Mouse (Mus musculus): ENCODE measurements at regions not wholly inside any gene's neighbourhood (a gene's known extent, or its start where the extent isn't known, plus 50 kb on each side); places are given as distances from the start of the nearest gene placed in this dataset.
A peak's percentile ranks its signal among the peaks of the same experiment; 100 is the strongest.

GRCm38 (mm10) chr12:31130434-31130833 is 56.8 kb downstream of the Fam110c start:
- Histone ChIP-seq H3K4me1 (ENCODE audit: control insufficient read depth, insufficient read depth, low read length) (no peaks in the 10 kb centered on the region), H3K36me3 (ENCODE audit: control insufficient read depth, insufficient read depth, low read length) (no peaks in the 10 kb centered on the region), H3K27ac (ENCODE audit: control insufficient read depth, insufficient read depth, low read depth, low read length) (no peak overlapping the region), H3K4me3 (ENCODE audit: control insufficient read depth, low read depth, low read length) (no peak overlapping the region), H3K27me3 (ENCODE audit: control insufficient read depth, insufficient read depth, low read length) (no peaks in the 10 kb centered on the region)
- TF ChIP-seq POLR2A (IDR thresholded peaks at IDR 0.05; ENCODE audit: control insufficient read depth, low read depth, low read length) (no peak), CTCF (IDR thresholded peaks at IDR 0.05; ENCODE audit: control insufficient read depth, insufficient read depth, insufficient replicate concordance, low read depth, low read length) (no peak)

GRCm38 (mm10) chr12:31134465-31134992 is 60.9 kb downstream of the Fam110c start:
- no peak overlapping the region for H3K27ac ChIP-seq (ENCODE audit: control insufficient read depth, insufficient read depth, low read depth, low read length)
- H3K4me1 ChIP-seq (ENCODE audit: control insufficient read depth, insufficient read depth, low read length) = no peaks in the 10 kb centered on the region; the same call in 1 of the 2 replicates
- H3K4me3 ChIP-seq (ENCODE audit: control insufficient read depth, low read depth, low read length) = no peak overlapping the region
- TF ChIP-seq CTCF (IDR thresholded peaks at IDR 0.05; ENCODE audit: control insufficient read depth, insufficient read depth, insufficient replicate concordance, low read depth, low read length) (no peak), POLR2A (IDR thresholded peaks at IDR 0.05; ENCODE audit: control insufficient read depth, low read depth, low read length) (no peak)
- H3K27me3 ChIP-seq (ENCODE audit: control insufficient read depth, insufficient read depth, low read length) = no peaks in the 10 kb centered on the region
- no peaks in the 10 kb centered on the region for H3K36me3 ChIP-seq (ENCODE audit: control insufficient read depth, insufficient read depth, low read length)

- no peaks in the 10 kb centered on the region for H3K36me3 ChIP-seq (ENCODE audit: control insufficient read depth, insufficient read depth, low read length)
- H3K27me3 ChIP-seq (ENCODE audit: control insufficient read depth, insufficient read depth, low read length) = no peaks in the 10 kb centered on the region
- H3K4me1 ChIP-seq (ENCODE audit: control insufficient read depth, insufficient read depth, low read length) = no peaks in the 10 kb centered on the region; the same call in 1 of the 2 replicates
- no peak overlapping the region for H3K27ac ChIP-seq (ENCODE audit: control insufficient read depth, insufficient read depth, low read depth, low read length)
- H3K4me3 ChIP-seq (ENCODE audit: control insufficient read depth, low read depth, low read length) = no peak overlapping the region
- TF ChIP-seq CTCF (IDR thresholded peaks at IDR 0.05; ENCODE audit: control insufficient read depth, insufficient read depth, insufficient replicate concordance, low read depth, low read length) (no peak), POLR2A (IDR thresholded peaks at IDR 0.05; ENCODE audit: control insufficient read depth, low read depth, low read length) (no peak)
Measured at GRCm38 (mm10) chr12:31136364-31136763, 62.7 kb downstream of the Fam110c start.

- no peak for TF ChIP-seq CTCF (IDR thresholded peaks at IDR 0.05; ENCODE audit: control insufficient read depth, insufficient read depth, insufficient replicate concordance, low read depth, low read length)
- no peak for TF ChIP-seq POLR2A (IDR thresholded peaks at IDR 0.05; ENCODE audit: control insufficient read depth, low read depth, low read length)
- Histone ChIP-seq H3K27me3 (ENCODE audit: control insufficient read depth, insufficient read depth, low read length) (no peaks in the 10 kb centered on the region), H3K36me3 (ENCODE audit: control insufficient read depth, insufficient read depth, low read length) (no peaks in the 10 kb centered on the region), H3K27ac (ENCODE audit: control insufficient read depth, insufficient read depth, low read depth, low read length) (no peak overlapping the region), H3K4me3 (ENCODE audit: control insufficient read depth, low read depth, low read length) (no peak overlapping the region), H3K4me1 (ENCODE audit: control insufficient read depth, insufficient read depth, low read length) (no peaks in the 10 kb centered on the region; the same call in 1 of the 2 replicates)
Measured at GRCm38 (mm10) chr12:31136911-31137310, 63.2 kb downstream of the Fam110c start.

- peak overlapping the region; percentile 1; the same call in 1 of the 2 replicates for H3K27ac ChIP-seq (ENCODE audit: control insufficient read depth, insufficient read depth, low read depth, low read length)
- TF ChIP-seq POLR2A (IDR thresholded peaks at IDR 0.05; ENCODE audit: control insufficient read depth, low read depth, low read length) (no peak), CTCF (IDR thresholded peaks at IDR 0.05; ENCODE audit: control insufficient read depth, insufficient read depth, insufficient replicate concordance, low read depth, low read length) (no peak)
Measured at GRCm38 (mm10) chr12:31137431-31137830, 63.8 kb downstream of the Fam110c start.

GRCm38 (mm10) chr12:31139853-31140252 is 66.2 kb downstream of the Fam110c start:
- TF ChIP-seq CTCF (IDR thresholded peaks at IDR 0.05; ENCODE audit: control insufficient read depth, insufficient read depth, insufficient replicate concordance, low read depth, low read length) (no peak), POLR2A (IDR thresholded peaks at IDR 0.05; ENCODE audit: control insufficient read depth, low read depth, low read length) (no peak)
- Histone ChIP-seq H3K27me3 (ENCODE audit: control insufficient read depth, insufficient read depth, low read length) (no peaks in the 10 kb centered on the region), H3K36me3 (ENCODE audit: control insufficient read depth, insufficient read depth, low read length) (no peaks in the 10 kb centered on the region), H3K4me1 (ENCODE audit: control insufficient read depth, insufficient read depth, low read length) (no peaks in the 10 kb centered on the region; the same call in 1 of the 2 replicates), H3K4me3 (ENCODE audit: control insufficient read depth, low read depth, low read length) (no peak overlapping the region), H3K27ac (ENCODE audit: control insufficient read depth, insufficient read depth, low read depth, low read length) (no peak overlapping the region)

More at GRCm38 (mm10) chr12:31137431-31137830, 63.8 kb downstream of the Fam110c start:
- Histone ChIP-seq H3K36me3 (ENCODE audit: control insufficient read depth, insufficient read depth, low read length) (no peaks in the 10 kb centered on the region), H3K4me1 (ENCODE audit: control insufficient read depth, insufficient read depth, low read length) (no peaks in the 10 kb centered on the region; the same call in 1 of the 2 replicates), H3K4me3 (ENCODE audit: control insufficient read depth, low read depth, low read length) (no peak overlapping the region), H3K27me3 (ENCODE audit: control insufficient read depth, insufficient read depth, low read length) (no peaks in the 10 kb centered on the region)

- H3K27ac ChIP-seq (ENCODE audit: control insufficient read depth, insufficient read depth, low read depth, low read length) = no peak overlapping the region
- H3K27me3 ChIP-seq (ENCODE audit: control insufficient read depth, insufficient read depth, low read length) = no peaks in the 10 kb centered on the region
- peaks cover 2% of the 10 kb centered on the region; the same call in 1 of the 2 replicates for H3K4me1 ChIP-seq (ENCODE audit: control insufficient read depth, insufficient read depth, low read length)
- H3K4me3 ChIP-seq (ENCODE audit: control insufficient read depth, low read depth, low read length) = no peak overlapping the region
- H3K36me3 ChIP-seq (ENCODE audit: control insufficient read depth, insufficient read depth, low read length) = no peaks in the 10 kb centered on the region
- no peak for TF ChIP-seq CTCF (IDR thresholded peaks at IDR 0.05; ENCODE audit: control insufficient read depth, insufficient read depth, insufficient replicate concordance, low read depth, low read length)
- TF ChIP-seq POLR2A (IDR thresholded peaks at IDR 0.05; ENCODE audit: control insufficient read depth, low read depth, low read length) = no peak
Measured at GRCm38 (mm10) chr12:31143266-31143665, 69.6 kb downstream of the Fam110c start.

All from testis, adult 2 months (tissue).